Mouse (Mus musculus): Measurements from ENCODE around the gene Bach2. TPM values are rescaled to one million over a fixed set of nuclear protein-coding genes. Genes with fewer than 3 reads are reported as not detected.

The Bach2 gene
- total RNA-seq, 2 experiments from 2014 or later: 1.9 to 2.8 TPM

- DNase-seq (ENCODE audit: low spot score in 2 of 2): no peak
Measured at GRCm38 (mm10) chr4:32386346-32386745, 147.7 kb downstream of the Bach2 start.

DNA sequence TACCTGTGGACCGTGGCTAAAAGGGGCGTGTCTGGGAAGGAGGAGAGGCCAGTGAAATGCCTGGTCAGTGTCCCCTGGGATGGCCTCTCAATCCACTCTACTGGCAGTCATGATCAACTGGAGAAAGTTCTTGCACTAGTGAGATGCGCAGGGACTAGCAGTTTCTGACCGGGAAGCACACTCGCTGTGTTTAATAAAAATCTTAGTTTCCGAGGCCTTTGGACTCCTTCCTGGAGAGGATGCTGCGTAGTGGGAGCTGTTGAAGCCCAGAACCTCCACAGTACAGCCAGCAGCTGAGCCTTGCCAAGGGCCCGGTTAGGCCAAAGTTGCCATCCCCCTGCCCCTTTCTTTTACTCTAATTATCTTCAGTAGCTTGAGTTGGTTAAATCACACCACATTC lies 148.3 kb downstream of the Bach2 start:
- no peak for DNase-seq (ENCODE audit: low spot score in 2 of 2)

DNA sequence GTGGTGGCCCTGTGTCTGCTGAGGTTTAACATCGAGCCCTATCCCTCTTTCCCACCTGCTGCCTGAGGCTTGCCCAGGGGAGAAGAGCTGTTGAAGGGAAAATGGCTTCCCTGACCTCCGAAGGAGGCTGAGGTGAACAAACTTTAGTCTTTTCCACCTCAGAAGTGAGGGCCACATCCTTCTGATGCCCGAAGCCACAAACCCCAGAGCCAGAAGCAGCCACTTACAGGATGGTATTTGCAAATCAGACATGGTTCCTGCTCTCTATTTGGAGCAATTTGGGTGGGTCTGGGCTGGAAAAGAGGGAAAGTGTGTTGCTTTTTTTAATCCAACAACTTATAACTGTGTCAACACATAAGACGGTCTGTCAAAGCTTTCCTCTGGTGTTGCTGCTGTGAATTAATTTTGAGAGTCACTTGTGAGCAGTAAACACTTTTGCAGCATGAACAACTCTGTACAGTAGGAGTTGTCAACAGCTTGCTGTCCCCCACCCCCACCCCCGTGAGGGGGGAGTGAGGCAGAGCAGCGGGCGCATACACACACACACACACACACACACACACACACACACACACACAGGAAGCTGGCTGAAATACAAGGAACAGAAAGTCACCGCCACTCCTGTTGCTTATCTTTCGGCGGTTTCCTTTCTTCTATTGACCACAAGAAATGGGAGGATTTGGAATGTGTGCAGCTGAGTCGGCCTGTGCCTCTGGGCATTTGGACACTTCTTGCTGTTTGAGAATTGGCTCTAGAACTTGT lies 149.1 kb downstream of the Bach2 start:
- DNase-seq (ENCODE audit: low spot score in 2 of 2): peak; percentile 19 to 43

DNA sequence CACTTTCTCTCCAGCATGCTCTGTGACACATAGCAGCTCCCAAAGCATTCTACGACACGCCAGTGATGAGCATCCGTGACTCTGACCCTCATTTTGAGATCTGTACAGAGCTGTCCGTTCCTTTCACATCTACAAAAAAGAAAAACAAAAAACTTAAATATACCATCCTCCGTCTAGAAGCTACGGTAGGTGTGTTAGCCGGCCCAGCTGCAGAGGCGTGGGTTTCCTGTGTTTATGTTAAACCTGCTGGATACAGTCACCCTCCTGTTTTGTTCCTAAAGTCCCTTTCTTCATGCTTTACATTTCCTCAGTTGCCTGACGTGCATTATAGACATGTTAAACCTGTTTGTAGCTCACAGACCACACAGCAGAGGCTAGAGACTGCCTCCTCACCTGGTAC lies 150.0 kb downstream of the Bach2 start:
- DNase-seq (ENCODE audit: low spot score in 2 of 2): no peak

- DNase-seq (ENCODE audit: low spot score in 2 of 2): no peak
Measured at GRCm38 (mm10) chr4:32389107-32389800, 150.7 kb downstream of the Bach2 start.

GRCm38 (mm10) chr4:32391260-32391659 lies 152.7 kb downstream of the Bach2 start:
- no peak for DNase-seq (ENCODE audit: low spot score in 2 of 2)

GRCm38 (mm10) chr4:32393226-32393625 lies 154.6 kb downstream of the Bach2 start:
- no peak for DNase-seq (ENCODE audit: low spot score in 2 of 2)

DNA sequence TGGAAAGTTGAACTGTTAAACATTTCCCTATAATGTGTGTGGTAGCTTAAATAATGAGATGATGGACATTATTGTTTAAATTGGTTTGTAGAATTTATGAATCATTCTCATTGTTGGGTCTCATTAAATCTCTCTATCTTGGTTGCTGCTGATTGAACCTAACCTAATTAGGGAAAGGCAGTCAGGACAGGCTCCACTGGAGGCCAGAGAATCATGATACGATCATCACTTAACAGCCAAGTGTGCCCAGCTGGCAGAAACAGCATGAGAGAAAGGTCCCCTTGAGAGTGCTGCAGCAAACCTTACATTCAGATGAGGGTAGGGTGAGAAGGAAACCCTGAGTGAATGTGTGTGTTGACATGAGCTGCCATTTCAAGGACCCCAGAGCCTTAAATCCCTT lies 155.3 kb downstream of the Bach2 start:
- DNase-seq (ENCODE audit: low spot score in 2 of 2): no peak

GRCm38 (mm10) chr4:32394850-32395249 lies 156.2 kb downstream of the Bach2 start:
- no peak for DNase-seq (ENCODE audit: low spot score in 2 of 2)

GRCm38 (mm10) chr4:32401459-32401858 lies 162.9 kb downstream of the Bach2 start:
- no peak for DNase-seq (ENCODE audit: low spot score in 2 of 2)

DNA sequence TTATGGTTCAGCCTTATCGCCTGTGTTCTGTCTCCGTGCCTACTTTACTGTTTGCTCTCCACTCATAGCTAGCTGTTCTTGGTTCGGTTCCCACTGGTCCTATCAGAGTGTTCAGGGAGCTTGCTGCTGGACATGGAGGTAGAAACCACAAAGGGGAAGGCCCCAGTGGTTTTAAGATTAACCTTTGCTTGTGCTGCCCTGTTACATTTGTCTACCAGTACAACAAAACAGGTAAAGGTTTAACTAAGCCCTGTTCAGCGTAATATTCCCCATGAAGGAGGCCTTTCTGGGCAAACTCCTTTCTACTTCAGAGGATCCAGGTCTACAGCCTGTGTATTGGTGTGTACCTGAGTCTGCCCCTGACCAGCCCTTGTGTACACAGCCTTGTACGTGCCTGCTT lies 164.9 kb downstream of the Bach2 start:
- no peak for DNase-seq (ENCODE audit: low spot score in 2 of 2)

- no peak for DNase-seq (ENCODE audit: low spot score in 2 of 2)
Measured at GRCm38 (mm10) chr4:32405149-32405882, 166.7 kb downstream of the Bach2 start.

- no peak for DNase-seq (ENCODE audit: low spot score in 2 of 2)
Measured at GRCm38 (mm10) chr4:32405985-32406384, 167.4 kb downstream of the Bach2 start.

DNA sequence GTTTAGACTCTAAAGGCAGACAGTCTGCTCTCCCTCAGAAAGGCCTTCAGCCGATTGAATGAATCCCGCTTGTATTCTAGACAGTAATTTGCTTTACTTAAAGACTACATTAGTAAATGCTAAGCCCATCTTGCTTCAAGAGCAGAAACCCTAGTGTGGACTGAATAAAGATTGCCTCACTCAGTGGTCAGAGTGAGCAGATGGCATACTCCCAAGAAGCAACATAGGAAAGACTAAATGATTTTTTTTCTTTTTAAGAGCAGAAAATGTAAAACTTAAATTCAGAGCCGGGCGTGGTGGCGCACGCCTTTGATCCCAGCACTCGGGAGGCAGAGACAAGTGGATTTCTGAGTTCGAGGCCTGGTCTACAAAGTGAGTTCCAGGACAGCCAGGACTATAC lies 169.9 kb downstream of the Bach2 start:
- no peak for DNase-seq (ENCODE audit: low spot score in 2 of 2)

DNA sequence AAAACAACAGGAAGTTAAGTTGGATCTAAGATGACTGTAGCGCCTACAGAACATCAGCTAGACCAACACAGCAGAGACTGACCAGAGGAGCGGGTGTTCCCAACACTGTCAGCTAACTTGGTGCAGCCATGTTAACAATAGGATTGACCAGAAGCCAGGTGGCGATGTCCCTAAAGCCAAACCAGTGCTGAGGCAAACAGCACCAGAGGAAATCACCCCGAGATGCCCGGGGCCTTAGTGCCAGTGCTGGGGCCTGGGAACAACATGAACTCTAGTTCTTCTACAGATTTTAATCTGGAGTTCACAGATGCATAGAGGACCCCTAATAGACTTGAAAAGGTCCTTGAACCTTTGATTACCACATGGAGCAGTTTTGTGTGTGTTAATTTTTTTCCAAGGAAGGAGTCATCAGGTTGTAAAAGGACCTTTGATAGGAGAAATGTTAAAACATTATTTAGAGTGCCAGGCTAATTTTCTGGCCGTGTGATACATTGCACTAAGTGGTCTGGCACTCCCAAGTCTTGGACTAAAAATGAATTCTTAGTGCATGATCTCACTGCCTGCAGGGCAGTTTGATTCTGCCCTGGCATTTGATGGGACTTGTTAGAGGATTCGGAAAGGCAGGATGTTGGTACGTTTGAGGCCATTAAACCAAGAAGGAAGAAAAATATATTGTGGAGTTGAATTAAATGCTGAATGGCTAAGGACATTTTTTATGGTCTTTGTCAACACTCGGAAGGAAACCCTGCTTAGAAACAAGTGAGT lies 170.7 kb downstream of the Bach2 start:
- DNase-seq (ENCODE audit: low spot score in 2 of 2): no peak

DNA sequence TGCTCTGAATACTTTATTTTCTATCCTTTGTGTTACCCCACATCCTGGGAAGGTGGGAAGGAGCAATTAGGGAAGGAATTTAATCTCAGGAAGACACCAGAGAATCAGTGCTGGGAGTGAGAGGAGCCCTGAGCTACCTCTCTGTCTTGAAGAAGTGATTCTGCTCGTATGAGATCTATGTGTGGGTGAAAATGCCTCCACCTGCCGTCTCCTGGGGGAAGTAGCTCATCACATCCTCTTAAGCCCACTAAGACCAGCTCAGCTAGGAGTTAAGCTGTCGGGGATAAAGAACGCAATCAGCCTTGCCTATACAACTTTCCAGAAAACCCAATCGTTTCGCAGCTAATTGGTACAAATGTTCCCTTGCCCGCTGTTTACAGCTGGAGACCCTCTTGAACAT lies 174.5 kb downstream of the Bach2 start:
- DNase-seq (ENCODE audit: low spot score in 2 of 2): no peak

DNA sequence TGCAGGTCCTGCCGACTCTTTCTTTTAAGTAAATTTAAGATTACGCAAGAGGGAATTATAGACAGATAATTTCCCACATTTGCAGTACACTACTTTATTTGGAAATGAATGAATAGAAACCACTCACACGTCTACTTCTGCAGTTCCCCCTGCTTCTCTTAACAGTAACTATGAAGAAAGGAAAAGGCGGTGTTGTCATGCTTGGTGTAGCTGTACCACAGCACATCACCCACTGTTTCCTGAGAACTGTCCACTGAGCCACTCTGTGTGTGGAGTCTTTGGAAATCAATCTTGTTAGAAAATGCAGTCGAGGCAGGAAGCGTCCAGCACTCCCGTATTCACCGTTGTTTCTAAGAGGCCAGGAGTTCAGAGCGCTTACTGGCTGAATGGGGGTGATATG lies 174.9 kb downstream of the Bach2 start:
- no peak for DNase-seq (ENCODE audit: low spot score in 2 of 2)

- DNase-seq (ENCODE audit: low spot score in 2 of 2): no peak
Measured at GRCm38 (mm10) chr4:32414959-32415358, 176.4 kb downstream of the Bach2 start.

GRCm38 (mm10) chr4:32417939-32418338 lies 179.3 kb downstream of the Bach2 start:
- DNase-seq (ENCODE audit: low spot score in 2 of 2): no peak

DNA sequence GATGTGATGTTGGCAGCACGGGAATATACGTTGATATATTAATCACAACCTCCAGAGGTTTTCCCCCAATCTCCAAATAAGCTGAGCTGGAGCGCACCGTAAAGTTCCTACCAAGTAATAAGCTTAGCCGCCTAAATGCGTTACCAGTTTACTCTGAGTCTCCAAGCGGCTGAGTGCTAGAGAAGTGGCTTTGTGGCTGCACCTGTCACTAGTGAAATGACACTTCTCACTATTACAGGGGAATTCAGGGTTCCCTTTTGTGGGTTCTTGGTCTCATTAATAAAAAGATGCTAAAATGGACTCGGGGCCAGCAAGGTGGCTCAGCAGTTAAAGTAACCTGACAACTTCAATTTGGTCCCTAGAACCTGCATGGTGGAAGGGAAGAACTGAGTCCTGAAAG lies 183.0 kb downstream of the Bach2 start:
- no peak for DNase-seq (ENCODE audit: low spot score in 2 of 2)

- DNase-seq (ENCODE audit: low spot score in 2 of 2): no peak
Measured at GRCm38 (mm10) chr4:32422427-32422826, 183.8 kb downstream of the Bach2 start.
